Comparison of ENCODE assay signal across 8 mouse cellular contexts in the genomic region with DNA sequence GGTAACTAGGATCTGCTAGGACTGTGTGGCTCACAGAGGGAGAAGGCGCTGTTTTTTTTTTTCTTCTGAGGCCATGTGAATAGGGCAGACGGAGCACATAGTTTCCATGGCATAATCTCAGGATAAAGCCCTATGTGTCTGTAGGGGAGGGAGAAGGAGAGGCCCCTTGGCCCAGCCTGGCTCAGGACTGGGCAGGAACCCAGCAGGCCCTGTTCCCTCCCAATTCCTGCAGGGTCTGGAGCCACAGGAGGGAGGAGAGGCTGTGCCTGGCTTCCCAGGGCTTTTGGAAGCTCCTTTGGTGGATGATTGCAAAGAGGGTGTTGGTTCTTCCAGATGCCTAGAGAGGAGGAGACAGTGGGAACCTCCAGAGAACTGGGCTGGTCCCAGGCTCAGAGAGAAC. TPM values are rescaled to one million over a fixed set of nuclear protein-coding genes. Genes with fewer than 3 reads are reported as not detected.
A peak's percentile ranks its signal among the peaks of the same experiment; 100 is the strongest.
DNase-seq lines count a peak whose midpoint lies in the region; ATAC-seq lines count a peak whose summit lies in the region.

No protein-coding gene starts in this region.

- H3K4me2 ChIP-seq in intestine, embryonic 16.5 days (ENCODE audit: low read depth, low read length), result no peak overlapping the region

- H3K9me3 ChIP-seq in intestine, embryonic 16.5 days (ENCODE audit: control insufficient read depth, low read length), result no peaks in the 10 kb centered on the region

- no peaks in the 10 kb centered on the region for H3K27me3 ChIP-seq in intestine, embryonic 16.5 days (replicated peaks; ENCODE audit: control insufficient read depth, insufficient read depth, low read length)

- WGBS in intestine, embryonic 16.5 days, result 71% methylated on average over 2 of the region's 2 CpGs

- H3K4me1 ChIP-seq in intestine, embryonic 16.5 days (ENCODE audit: control insufficient read depth, insufficient read depth, low read length), result peaks cover 7% of the 10 kb centered on the region

- H3K36me3 ChIP-seq in intestine, embryonic 16.5 days (ENCODE audit: control insufficient read depth, insufficient read depth, low read length), result no peaks in the 10 kb centered on the region

- peak overlapping the region; percentile 29; the same call in 1 of the 2 replicates for H3K9ac ChIP-seq in intestine, embryonic 16.5 days (ENCODE audit: low read depth, low read length)

- peak; percentile 16 for DNase-seq in MN1 (ENCODE audit: low spot score)
- DNase-seq in brain, adult 2 months (ENCODE audit: low read depth, low spot score), result peak; percentile 51
- DNase-seq in heart, adult 11 months, result peak; percentile 98
- peak; percentile 50 for DNase-seq in ovary, postnatal 10 days (ENCODE audit: low spot score)
- no peak for DNase-seq in left cerebral cortex, adult 18-20 months (ENCODE audit: low spot score in 2 of 2)
- DNase-seq in right cerebral cortex, adult 2 months (ENCODE audit: low spot score in 2 of 2), result no peak
- DNase-seq in yolk sac, embryonic 10.5 days (ENCODE audit: low spot score), result no peak

- peak overlapping the region; percentile 61 for H3K27ac ChIP-seq in intestine, embryonic 16.5 days (ENCODE audit: low read length)

- peak; percentile 71 for ATAC-seq in intestine, embryonic 16.5 days

- no peak overlapping the region for H3K4me3 ChIP-seq in intestine, embryonic 16.5 days (ENCODE audit: low read length)

RNA-seq across cellular contexts. Expression of a gene that starts 24.2 kb away (rescaled TPM):
- polyA plus RNA-seq in intestine, embryonic 16.5 days (2015; fragmentation: Nextera tagmentation; extraction: Ambion mirVana), result 8.8 and 9.3 TPM in 2 replicates
- total RNA-seq in left cerebral cortex, adult 18-20 months (2021), result 10 to 100 TPM; 12.6 to 14.5 TPM

Comparison
In these comparisons a context has a peak if more than half of its experiments do, and no peak if none do; other contexts are left out.
1. DNase-seq: peak in MN1 (single experiment), brain, adult 2 months (single experiment), heart, adult 11 months (single experiment) and ovary, postnatal 10 days (single experiment); none in left cerebral cortex, adult 18-20 months (0 of 2), right cerebral cortex, adult 2 months (0 of 2) and yolk sac, embryonic 10.5 days (single experiment).